In genomic region chr6:89678522-89678921, GRCm38 (mm10) we compare ENCODE assay signal across 30 mouse cellular contexts. TPM values are rescaled to one million over a fixed set of nuclear protein-coding genes. Genes with fewer than 3 reads are reported as not detected.
"Had no signal": no experiment of that assay in that cellular context is flagged by ENCODE, and none has a peak within 500 bp of the region (broad histone marks: within the 10 kb centered on the region; RNA-seq: fewer than 3 reads in every experiment).

No protein-coding gene starts in this region.

- DNase-seq: kidney, adult 2 months; kidney, postnatal 25 days; layer of hippocampus, adult 9-11 months; liver, postnatal 0 days; lung, embryonic 14.5 days; right cerebral cortex, adult 18-20 months; right cerebral cortex, postnatal 14 days; right cerebral cortex, postnatal 4 days; thymus, adult 2 months; thymus, postnatal 14 days; thymus, postnatal 4 days had no signal

- H3K4me1 ChIP-seq: midbrain, embryonic 13.5 days; neural tube, embryonic 12.5 days had no signal

- H3K27me3 ChIP-seq: midbrain, embryonic 13.5 days; neural tube, embryonic 12.5 days had no signal

- H3K9ac ChIP-seq: liver, embryonic 14.5 days; liver, postnatal 0 days; lung, embryonic 14.5 days; midbrain, embryonic 13.5 days; neural tube, embryonic 12.5 days had no signal

- H3K27ac ChIP-seq: kidney, postnatal 0 days; layer of hippocampus, adult 2 months; liver, embryonic 14.5 days; macrophage; midbrain, embryonic 13.5 days; neural tube, embryonic 12.5 days; stomach, postnatal 0 days had no signal

- H3K4me2 ChIP-seq: lung, embryonic 14.5 days; midbrain, embryonic 13.5 days; neural tube, embryonic 12.5 days had no signal

- H3K9me3 ChIP-seq: midbrain, embryonic 13.5 days; neural tube, embryonic 12.5 days had no signal

- H3K4me3 ChIP-seq: layer of hippocampus, adult 2 months; midbrain, embryonic 13.5 days; neural tube, embryonic 12.5 days had no signal

RNA-seq across cellular contexts. Expression of gene Vmn1r40, which starts 28.8 kb away (rescaled TPM):
- total RNA-seq: layer of hippocampus, adult 2 months; layer of hippocampus, postnatal 25 days; left cerebral cortex, adult 18-20 months; left cerebral cortex, postnatal 25 days; liver, adult 2 months; megakaryocyte, adult 5-6 weeks; midbrain, postnatal 0 days had no signal
- polyA plus RNA-seq: kidney, adult 2 months; kidney, embryonic 14.5 days; kidney, postnatal 0 days; large intestine, adult 2 months; limb, embryonic 11.5 days; limb, embryonic 14.5 days; liver, adult 2 months; liver, embryonic 14.5 days; liver, postnatal 0 days; lung, embryonic 14.5 days; lung, postnatal 0 days; macrophage; midbrain, embryonic 13.5 days; midbrain, postnatal 0 days; neural tube, embryonic 12.5 days; stomach, embryonic 14.5 days; stomach, postnatal 0 days; thymus, adult 2 months had no signal
